Comparison of ENCODE assay signal across 8 mouse cellular contexts in genomic region chr4:87362201-87362600, GRCm38 (mm10).
DNase-seq lines count a peak whose midpoint lies in the region; ATAC-seq and TF ChIP-seq lines count a peak whose summit lies in the region.
"Had no signal": no experiment of that assay in that cellular context is flagged by ENCODE, and none has a peak within 500 bp of the region (broad histone marks: within the 10 kb centered on the region; RNA-seq: fewer than 3 reads in every experiment).

No protein-coding gene starts in this region.

- H3K4me3 ChIP-seq in embryonic facial prominence, embryonic 10.5 days = no peak overlapping the region
- H3K4me3 ChIP-seq in layer of hippocampus, adult 2 months = no peak overlapping the region
- no peak overlapping the region for H3K4me3 ChIP-seq in midbrain, postnatal 0 days (ENCODE audit: low read depth, low read length)
- no peak overlapping the region for H3K4me3 ChIP-seq in gastrocnemius, adult 2 months
- H3K4me3 ChIP-seq: liver, embryonic 15.5 days had no signal

- peak; percentile 84 for TF ChIP-seq CTCF in layer of hippocampus, adult 2 months (conservative IDR thresholded peaks at IDR 0.05)
- TF ChIP-seq CTCF in midbrain, postnatal 0 days (IDR thresholded peaks at IDR 0.05) = peak; percentile 87
- TF ChIP-seq CTCF in gastrocnemius, adult 2 months (IDR thresholded peaks at IDR 0.05) = no peak; the same call in 1 of the 2 replicates

- H3K4me2 ChIP-seq in midbrain, postnatal 0 days (ENCODE audit: low read depth, low read length, poor library complexity, severe bottlenecking) = no peak overlapping the region
- H3K4me2 ChIP-seq: liver, embryonic 15.5 days had no signal

- H3K27ac ChIP-seq in embryonic facial prominence, embryonic 10.5 days (replicated peaks) = no peak overlapping the region
- peak overlapping the region; percentile 70 for H3K27ac ChIP-seq in layer of hippocampus, adult 2 months
- no peak overlapping the region for H3K27ac ChIP-seq in midbrain, postnatal 0 days (ENCODE audit: low read depth, low read length)
- H3K27ac ChIP-seq in gastrocnemius, adult 2 months = no peak overlapping the region
- H3K27ac ChIP-seq: liver, embryonic 15.5 days had no signal

- intact Hi-C loops in gastrocnemius, adult 2 months (cut with DNase I) = no loop called here

- H3K9me3 ChIP-seq in embryonic facial prominence, embryonic 10.5 days = no peaks in the 10 kb centered on the region
- H3K9me3 ChIP-seq in midbrain, postnatal 0 days (ENCODE audit: low read length) = no peaks in the 10 kb centered on the region
- H3K9me3 ChIP-seq: liver, embryonic 15.5 days had no signal

- no peak overlapping the region for H3K9ac ChIP-seq in midbrain, postnatal 0 days (replicated peaks; ENCODE audit: low read length, poor library complexity, severe bottlenecking)
- H3K9ac ChIP-seq: liver, embryonic 15.5 days had no signal

- peak; percentile 15 for DNase-seq in A20 (ENCODE audit: low read depth, low spot score)
- DNase-seq in ES-CJ7 (ENCODE audit: low read depth, low spot score) = peak; percentile 74
- peak; percentile 66 for DNase-seq in embryonic facial prominence, embryonic 10.5 days (ENCODE audit: low spot score)
- DNase-seq in layer of hippocampus, adult 2 months (ENCODE audit: low spot score in 2 of 2) = peak; percentile 74
- DNase-seq in midbrain, postnatal 0 days (ENCODE audit: low spot score) = peak; percentile 92
- no peak for DNase-seq in gastrocnemius, adult 2 months
- DNase-seq in spleen, adult 18-20 months = no peak

- peaks cover 4% of the 10 kb centered on the region; the same call in 1 of the 2 replicates for H3K27me3 ChIP-seq in embryonic facial prominence, embryonic 10.5 days (replicated peaks; ENCODE audit: low read depth, poor library complexity, severe bottlenecking)
- H3K27me3 ChIP-seq in midbrain, postnatal 0 days (ENCODE audit: insufficient read depth, low read length) = no peaks in the 10 kb centered on the region

- peaks cover 5% of the 10 kb centered on the region for H3K4me1 ChIP-seq in embryonic facial prominence, embryonic 10.5 days
- no peaks in the 10 kb centered on the region for H3K4me1 ChIP-seq in midbrain, postnatal 0 days (ENCODE audit: insufficient read depth, low read length)
- H3K4me1 ChIP-seq: liver, embryonic 15.5 days had no signal

- WGBS in embryonic facial prominence, embryonic 10.5 days = 18% methylated on average over 6 of the region's 6 CpGs
- WGBS in midbrain, postnatal 0 days = 6% methylated on average over 6 of the region's 6 CpGs

- ATAC-seq in midbrain, postnatal 0 days (ENCODE audit: low FRiP score) = peak; percentile 90

- H3K36me3 ChIP-seq in embryonic facial prominence, embryonic 10.5 days (replicated peaks) = no peaks in the 10 kb centered on the region
- no peaks in the 10 kb centered on the region for H3K36me3 ChIP-seq in midbrain, postnatal 0 days (ENCODE audit: insufficient read depth, low read length)
- H3K36me3 ChIP-seq: liver, embryonic 15.5 days had no signal

Comparison
In these comparisons a context has a peak if more than half of its experiments do, and no peak if none do; other contexts are left out.
1. DNase-seq: peak in A20 (single experiment), ES-CJ7 (single experiment), embryonic facial prominence, embryonic 10.5 days (single experiment), layer of hippocampus, adult 2 months (2 of 2) and midbrain, postnatal 0 days (single experiment); none in gastrocnemius, adult 2 months (single experiment) and spleen, adult 18-20 months (0 of 2).